Mouse (Mus musculus): Measurements from ENCODE around the gene H2-T23. TPM values are rescaled to one million over a fixed set of nuclear protein-coding genes. Genes with fewer than 3 reads are reported as not detected.
"Not testable (repeated sequence)": the region's sequence is repeated elsewhere in the genome, so short reads cannot be mapped to it uniquely, and the experiment has no call there.

The H2-T23 gene
- total RNA-seq (2015) (57.1 and 77.2 TPM in 2 replicates), total RNA-seq (2017) (65.6 and 67.5 TPM in 2 replicates)

DNA sequence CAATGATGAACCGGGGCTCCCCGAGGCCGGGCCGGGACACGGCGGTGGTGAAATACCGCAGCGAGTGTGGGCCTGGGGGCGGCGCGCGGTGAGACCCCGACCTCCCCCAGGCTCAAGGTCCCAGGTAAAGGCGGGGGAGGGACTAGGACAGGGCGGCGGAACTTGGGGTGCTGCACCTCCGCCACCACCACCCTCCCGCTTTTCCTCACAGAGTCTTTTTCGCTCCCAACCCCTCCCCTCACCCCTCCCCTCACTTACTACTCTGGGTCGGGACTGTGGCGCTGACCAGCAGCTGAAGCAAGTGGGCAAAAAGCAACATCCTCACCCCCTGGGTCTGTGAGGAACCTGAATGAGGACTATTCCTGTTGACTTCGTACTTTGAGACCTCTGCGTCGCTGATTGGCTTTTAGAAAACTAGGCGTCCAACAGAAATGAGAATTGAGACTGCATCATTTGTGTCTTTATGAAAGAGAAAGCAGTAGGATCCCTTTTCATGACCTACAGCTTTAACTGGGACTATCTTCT, at the start of gene H2-T23:
TSS of gene H2-T23 (minus strand) at position 505 of the 525 bp plus-strand sequence.
- peak; percentile 71 for ATAC-seq (replicated peaks; ENCODE audit: poor library complexity)

DNA sequence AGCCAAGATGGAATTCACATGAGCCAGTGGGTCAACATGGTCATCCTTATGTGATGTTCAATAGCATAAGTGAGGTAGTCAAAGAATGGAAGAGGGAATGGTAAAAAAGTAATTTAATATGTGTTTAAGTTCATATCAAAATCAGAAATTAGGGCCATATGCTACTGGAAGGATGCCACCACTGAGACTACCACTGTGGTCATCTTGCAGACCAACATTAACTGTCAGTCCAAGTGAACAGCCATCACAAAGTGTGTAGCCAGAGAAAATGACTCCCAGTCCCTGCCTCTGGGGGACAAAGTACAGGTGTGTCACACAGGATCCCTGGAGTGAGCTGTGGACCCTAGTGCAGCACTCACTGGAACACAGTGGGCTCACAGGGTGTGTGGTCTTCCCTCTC, 49.2 kb upstream of the H2-T23 start:
- not testable (repeated sequence) for ATAC-seq (replicated peaks; ENCODE audit: poor library complexity)

DNA sequence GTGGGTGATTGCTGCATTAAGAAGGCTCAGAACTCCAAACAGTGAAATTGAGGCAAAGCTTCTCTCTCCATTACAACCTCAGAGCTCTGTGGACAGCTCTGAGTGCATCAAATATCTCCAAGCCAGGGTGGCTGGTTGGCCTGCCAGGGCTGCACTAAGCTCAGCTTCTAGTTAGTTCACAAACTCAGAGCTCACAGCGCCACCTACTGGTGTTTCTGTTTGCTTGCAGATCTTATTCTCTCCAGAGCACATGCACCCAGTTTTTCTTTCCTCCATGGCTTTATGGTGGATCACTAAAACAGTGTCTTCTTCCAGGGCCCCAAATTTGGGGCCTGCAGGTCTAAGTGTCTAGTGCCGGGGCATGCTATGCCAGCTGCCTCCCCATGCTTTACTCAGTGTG, 28.2 kb upstream of the H2-T23 start:
- peak; percentile 85 for ATAC-seq (replicated peaks; ENCODE audit: poor library complexity)

DNA sequence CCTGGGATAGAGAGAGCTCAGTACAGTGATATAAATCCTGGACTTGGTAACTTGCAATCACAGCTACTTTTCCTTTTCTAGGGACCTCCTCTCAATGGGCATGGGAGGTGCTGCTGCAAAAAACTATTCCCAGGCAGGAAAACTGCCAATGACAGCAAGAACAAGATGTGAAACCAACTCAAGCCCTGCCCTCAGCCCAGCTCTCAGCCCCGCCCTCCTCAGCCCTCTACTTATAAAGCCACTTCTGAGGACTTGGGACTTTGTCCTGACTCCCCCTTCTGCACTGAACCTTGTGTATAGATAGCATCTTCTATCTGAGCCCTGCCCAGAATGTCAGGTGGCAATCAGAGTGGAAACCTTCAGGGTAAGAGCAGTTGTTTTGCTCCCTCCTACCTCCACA, 25.7 kb upstream of the H2-T23 start, which contains the start of gene Gm11127:
TSS of gene Gm11127 (minus strand) at position 10 of the 400 bp plus-strand sequence.
- not testable (repeated sequence) for ATAC-seq (replicated peaks; ENCODE audit: poor library complexity)

DNA sequence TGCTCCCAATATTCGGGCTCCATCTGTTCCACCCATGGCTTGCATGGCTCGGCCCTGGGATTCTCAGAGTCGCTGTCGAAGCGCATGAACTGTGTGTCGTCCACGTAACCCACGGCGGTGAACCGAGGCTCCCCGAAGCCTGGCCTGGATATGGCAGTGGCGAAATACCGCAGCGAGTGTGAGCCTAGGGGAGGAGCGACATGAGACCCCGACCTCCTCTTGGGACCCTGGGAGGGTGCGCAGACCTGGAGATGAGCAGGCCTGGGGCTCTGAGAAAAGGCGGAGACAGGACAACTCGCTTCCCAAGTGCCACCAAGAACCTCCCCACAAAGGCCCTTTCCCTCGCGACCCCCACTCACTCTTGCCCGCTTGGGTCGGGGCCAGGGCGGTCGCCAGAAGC, 25.3 kb upstream of the H2-T23 start:
- ATAC-seq (replicated peaks; ENCODE audit: poor library complexity): not testable (repeated sequence)

DNA sequence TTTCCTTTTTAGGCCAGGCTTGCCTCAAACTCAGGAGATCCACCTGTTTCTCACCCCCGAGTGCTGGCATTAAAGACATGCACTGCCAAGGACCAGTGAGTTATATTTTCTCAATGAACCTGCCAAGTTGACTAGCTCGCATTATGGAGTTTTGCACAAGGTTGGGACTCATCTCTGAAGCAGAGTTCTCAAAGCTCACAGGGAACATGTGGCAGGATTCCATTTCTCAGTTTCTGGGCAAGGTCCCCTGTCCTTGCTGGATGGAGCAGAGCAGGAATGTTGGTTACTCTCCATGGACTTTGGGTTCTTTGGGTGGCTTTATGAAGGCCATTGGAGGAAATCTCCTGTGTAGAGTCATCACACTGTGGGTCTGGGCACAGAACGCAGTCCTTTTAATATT, 10.6 kb upstream of the H2-T23 start:
- ATAC-seq (replicated peaks; ENCODE audit: poor library complexity): no peak

DNA sequence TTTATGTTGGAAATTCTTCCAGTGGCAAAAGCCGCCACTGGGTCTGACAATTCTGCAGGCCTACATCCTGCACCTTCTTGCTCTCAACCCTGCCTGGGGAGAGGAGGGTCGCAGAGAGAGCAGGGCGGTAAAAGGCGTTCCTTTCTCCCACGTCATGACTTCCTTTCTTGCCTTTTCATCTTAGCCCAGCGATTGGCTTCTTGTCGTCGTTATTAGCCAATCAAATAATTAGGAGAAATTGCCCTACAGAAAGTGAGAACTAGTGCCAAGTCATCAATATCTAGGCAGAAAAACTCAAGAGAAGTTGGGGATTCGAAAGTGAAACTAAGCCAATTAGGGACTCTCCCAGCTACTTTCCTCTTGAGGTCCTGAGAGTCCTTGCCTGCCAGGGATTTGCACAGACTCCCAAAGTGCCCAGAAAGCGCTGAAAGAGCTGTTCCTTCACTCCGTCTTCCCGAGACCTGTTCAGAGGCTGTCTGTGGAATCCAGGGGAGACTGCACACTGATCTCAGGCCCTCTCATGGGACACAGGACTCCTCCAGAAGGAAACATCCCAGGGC, 10.0 kb upstream of the H2-T23 start, which contains the start of the genes H2-T22 and Gm6034:
TSS of gene H2-T22 (minus strand) at position 138 of the 560 bp plus-strand sequence.
TSS of gene Gm6034 (plus strand) at position 352 of the 560 bp plus-strand sequence.
- peak; percentile 95 for ATAC-seq (replicated peaks; ENCODE audit: poor library complexity)

DNA sequence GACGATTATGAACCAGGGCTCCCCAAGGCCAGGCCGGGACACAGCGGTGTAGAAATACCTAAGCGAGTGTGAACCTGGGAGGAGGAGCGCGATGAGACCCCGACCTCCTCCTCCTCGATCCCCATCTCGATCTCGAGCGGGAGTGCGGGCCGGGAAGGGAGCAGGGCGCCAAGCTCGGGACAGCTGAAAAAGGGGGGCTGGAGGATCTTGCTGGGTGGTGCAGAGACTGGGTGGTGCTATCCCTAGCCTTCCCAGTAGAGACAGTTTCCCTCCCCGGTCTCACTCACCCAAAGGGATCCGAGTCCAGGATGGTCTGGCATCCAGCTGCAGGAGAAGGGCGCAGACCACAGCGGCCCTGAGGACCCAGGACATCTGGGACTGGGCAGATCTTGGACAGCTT, 9.4 kb upstream of the H2-T23 start:
- ATAC-seq (replicated peaks; ENCODE audit: poor library complexity): peak; percentile 42

DNA sequence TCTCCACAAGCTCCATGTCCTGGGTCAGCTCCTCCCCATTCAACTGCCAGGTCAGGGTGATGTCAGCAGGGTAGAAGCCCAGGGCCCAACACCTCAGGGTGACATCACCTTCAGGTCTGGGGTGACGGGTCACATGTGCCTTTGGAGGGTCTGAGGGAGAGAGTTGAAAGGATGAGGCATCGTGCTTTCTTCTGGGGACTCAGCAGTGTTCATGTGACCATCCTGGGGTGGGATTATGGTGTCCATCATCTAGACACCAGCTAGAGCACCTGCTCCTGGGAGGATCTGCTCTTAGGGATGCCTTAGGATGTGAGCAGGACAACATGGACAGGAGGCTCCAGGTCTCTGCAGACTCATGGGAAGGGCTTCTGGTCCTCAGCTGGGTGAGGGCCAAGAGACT, 7.9 kb upstream of the H2-T23 start:
- not testable (repeated sequence) for ATAC-seq (replicated peaks; ENCODE audit: poor library complexity)

DNA sequence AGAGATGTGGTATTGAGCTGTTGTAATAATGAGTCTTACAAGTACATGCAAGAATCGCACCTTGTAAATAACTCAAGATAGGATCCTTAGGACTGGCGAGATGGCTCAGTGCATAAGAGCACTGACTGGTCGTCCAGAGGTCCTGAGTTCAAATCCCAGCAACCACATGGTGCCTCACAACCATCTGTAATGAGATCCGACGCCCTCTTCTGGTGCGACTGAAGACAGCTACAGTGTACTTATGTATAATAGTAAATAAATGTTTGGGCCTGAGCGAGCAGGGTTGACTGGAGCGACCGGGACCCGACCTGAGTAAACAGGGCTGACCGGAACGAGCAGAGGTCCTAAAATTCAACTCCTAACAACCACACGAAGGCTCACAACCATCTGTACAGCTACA, 3.5 kb upstream of the H2-T23 start:
- not testable (repeated sequence) for ATAC-seq (replicated peaks; ENCODE audit: poor library complexity)

DNA sequence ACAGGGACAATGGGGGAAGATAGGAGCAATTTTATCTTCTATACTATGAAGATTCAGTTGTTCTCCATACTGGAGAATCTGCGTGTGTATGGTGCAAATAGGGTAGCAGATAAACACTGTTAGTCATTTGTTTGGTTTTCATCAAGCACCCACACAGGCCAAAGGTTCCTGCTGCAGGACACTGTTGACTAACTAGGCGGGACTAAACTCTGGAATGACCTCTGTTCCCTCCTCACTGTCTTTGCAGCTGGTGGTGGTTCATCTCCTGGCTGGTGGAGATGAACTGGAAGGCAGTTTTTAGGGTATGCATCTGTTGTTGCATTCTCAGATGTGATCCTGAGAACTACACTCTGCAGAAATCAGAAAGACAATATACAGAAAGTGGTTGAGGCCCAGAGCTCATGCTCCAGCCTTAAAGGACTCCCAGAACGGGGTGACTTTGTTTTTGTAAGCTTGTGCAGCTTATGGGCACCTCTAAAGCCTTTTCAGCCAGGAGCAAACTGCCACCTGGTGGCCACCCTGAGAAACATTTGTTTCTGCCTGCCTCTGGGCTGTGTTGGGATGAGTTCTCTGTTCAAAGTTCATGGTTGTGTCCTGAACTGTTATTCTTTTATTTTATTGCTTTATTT, 2.5 kb upstream of the H2-T23 start:
- ATAC-seq (replicated peaks; ENCODE audit: poor library complexity): peak; percentile 67

DNA sequence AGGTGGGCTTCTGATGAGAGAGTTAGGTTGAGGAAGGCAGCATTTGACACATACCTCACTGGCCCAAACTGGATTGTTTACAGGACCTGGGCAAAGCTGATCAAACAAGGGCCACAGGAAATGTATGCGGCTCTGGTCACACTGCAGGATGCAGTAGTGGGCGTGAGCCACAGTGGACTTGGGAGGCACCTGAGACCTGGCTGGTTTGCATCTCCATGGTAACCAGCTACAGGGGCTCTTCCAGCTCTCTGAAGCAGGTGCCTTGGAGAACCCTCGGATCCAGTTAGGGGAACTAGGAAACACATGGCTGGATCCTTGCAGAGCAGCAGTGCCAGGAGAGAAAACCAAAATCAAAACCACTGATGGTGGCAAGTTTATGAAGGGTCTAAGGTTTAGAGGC, 1.9 kb upstream of the H2-T23 start:
- ATAC-seq (replicated peaks; ENCODE audit: poor library complexity): not testable (repeated sequence)

DNA sequence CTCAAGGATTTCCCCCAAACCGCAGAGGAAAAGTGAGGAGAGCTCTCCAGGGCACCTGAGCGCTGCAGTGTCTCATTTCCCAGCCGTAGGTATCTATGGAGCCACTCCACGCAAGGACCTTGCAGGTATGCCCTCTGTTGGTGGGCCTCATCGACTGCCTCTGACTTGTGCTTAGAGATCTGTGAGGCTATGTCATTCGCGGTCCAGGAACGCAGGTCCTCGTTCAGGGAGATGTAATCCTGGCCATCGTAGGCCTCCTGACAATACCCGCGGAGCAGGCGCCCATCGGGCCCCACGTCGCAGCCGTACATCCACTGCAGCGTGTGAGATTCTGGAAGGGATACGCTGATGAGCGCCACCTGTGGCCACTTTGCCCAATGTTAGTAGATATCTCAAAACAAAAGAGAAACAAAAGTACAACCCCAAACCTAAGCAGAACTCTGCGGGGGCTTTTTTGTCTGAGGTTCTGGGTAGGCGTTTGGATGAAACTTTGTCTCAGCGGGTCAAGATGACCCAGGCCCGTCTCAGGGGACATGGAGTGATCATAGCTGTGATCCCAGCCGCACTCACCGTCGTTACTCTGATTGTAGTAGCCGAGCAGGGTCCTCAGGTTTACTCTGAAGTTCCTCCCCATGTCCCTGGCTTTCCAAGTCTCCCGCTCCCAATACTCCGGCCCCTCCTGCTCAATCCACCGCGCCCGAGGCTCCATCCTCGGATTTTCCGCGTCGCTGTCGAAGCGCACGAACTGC, 898 bp downstream of the H2-T23 start:
- peak; percentile 73 for ATAC-seq (replicated peaks; ENCODE audit: poor library complexity)

DNA sequence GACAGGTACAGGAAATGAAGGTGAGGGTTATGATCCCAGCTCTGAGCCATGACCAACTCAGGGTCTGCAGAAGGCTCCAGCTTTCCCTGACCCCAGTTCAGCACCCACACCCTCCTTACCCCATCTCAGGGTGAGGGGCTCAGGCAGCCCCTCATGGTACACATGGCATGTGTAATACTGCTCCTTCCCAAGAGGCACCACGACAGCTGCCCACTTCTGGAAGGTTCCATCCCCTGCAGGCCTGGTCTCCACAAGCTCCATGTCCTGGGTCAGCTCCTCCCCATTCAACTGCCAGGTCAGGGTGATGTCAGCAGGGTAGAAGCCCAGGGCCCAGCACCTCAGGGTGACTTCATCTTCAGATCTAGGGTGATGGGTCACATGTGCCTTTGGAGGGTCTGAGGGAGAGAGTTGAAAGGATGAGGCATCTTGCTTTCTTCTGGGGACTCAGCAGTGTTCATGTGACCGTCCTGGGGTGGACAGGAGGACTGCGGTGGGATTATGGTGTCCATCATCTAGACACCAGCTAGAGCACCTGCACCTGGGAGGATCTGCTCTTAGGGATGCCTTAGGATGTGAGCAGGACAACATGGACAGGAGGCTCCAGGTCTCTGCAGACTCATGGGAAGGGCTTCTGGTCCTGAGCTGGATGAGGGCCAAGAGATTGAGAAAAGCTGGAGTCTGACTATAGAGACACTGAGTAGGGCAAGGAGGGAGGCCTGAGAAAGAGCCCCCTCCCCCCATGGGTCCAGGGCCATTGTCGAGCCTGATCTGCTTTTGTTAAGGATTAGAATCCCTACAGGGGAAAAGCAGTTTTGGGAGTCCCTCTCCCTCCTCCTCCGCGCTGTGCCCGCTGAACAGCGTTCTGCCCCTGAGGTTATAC, 1.7 kb downstream of the H2-T23 start:
- ATAC-seq (replicated peaks; ENCODE audit: poor library complexity): not testable (repeated sequence)

DNA sequence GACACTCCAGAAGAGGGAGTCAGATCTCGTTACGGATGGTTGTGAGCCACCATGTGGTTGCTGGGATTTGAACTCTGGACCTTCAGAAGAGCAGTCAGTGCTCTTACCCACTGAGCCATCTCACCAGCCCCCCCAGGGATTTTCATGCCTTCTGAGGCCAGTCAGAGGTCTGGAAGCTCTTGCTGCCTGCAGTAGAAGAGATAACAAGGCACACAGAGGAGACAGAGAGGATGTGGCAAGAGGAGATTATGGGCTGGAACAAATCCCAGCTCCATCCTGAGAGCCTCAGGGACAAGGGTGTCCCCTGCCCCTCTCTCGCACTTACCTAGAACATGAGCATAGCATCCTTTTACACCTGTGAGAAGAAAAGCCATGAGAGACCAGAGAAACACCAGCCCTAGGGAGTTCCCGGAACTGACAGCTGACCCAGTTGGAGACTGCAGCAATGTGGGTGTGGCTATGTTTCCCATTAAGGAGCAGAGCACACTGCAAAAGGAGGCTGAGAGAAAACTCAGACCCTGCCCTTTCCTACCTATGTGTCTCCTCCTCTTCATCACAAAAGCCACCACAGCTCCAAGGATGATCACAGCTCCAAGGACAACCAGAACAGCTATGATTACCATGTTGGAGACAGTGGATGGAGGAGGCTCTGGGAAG, 2.5 kb downstream of the H2-T23 start:
- peak; percentile 62 for ATAC-seq (replicated peaks; ENCODE audit: poor library complexity)

DNA sequence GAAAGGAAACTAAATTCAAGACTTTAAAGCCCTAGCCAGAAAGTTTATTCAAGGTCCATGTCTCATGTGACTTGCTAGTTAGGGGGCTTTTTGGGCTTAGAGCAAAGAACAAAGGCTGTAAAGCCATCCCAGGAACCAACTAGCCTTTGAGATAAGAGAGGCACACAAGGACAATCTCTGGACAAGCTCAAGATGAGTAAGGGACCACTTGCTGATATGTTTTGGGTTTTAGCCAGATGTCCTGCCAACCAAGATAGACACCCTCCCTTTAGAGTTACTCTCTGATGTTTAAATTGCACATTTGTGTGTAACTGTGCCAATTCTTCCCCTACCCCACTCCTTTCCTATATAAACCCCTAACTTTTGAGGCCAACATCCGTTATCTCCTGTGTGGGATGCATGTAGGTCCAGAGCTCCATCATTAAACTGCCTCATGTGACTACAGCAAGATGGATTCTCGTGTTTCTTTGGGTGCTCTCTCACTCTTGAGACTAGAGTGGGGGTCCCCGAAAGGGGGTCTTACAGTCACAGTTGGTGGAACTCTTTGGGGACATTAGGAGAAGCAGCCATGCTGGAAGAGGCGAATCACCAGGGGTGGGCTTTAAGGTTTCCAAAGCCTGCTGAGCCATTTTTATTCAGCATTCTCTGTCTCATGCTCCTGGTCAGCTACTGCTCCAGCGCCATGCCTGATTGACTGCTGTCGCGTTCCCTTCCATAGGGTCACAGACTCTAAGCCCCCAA, 3.6 kb downstream of the H2-T23 start:
- ATAC-seq (replicated peaks; ENCODE audit: poor library complexity): no peak

DNA sequence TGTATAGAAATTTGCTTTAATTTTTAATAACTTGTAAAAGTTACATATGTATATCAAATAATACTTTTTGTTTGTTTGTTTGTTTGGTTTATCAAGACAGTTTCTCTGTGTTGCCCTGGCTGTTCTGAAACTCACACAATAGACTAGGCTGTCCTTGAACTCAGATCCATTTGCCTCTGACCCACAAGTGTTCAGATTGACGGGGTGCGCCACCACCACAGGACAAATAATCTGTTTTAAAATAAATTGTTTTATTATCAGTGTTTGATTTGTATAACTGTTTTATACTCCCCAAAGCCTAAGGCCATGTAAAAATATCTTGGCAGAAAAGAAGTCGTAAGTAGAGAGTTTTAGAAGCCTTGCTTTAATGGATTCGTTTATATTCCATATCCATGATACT, 5.0 kb downstream of the H2-T23 start:
- no peak for ATAC-seq (replicated peaks; ENCODE audit: poor library complexity)

DNA sequence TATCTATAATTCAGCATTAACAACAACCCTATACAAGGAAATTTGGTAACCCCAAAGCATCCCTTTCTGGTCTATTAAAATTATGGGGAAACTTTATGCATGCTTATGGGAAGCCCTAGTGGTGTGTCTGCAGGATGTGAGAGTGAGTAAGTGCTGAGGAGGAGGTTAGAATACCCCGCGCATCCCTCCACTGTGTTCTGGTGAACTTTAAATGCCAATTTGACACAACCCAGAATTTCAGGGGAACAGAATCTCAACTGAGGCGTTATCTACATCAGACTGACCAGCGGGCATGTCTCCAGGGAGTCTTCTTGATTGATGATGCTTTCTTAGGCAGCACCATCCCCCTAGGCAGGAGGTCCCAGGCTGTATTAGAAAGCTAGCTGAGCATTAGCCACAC, 6.8 kb downstream of the H2-T23 start:
- no peak for ATAC-seq (replicated peaks; ENCODE audit: poor library complexity)

DNA sequence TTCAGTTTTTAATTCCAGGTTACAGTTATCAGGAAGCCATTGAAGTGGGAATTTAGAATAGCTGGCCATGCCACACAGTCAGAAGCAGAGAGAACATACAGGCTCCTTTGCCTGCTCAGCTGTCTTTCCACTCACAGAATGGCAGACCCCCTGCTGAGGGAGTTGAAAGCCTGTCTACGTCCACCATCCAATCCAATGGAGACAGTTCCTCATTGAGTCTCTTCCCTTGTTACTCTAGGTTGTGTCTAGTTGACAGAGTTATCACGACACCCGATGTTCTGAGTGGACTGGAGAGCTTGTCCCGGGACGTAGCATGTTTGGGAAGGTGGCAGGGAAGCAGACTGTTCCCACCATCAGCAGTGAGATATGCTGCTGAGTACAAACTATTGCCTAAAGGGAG, 7.5 kb downstream of the H2-T23 start:
- no peak for ATAC-seq (replicated peaks; ENCODE audit: poor library complexity)
